Mouse (Mus musculus): ENCODE measurements at regions not wholly inside any gene's neighbourhood (a gene's known extent, or its start where the extent isn't known, plus 50 kb on each side); places are given as distances from the start of the nearest gene placed in this dataset.

DNA sequence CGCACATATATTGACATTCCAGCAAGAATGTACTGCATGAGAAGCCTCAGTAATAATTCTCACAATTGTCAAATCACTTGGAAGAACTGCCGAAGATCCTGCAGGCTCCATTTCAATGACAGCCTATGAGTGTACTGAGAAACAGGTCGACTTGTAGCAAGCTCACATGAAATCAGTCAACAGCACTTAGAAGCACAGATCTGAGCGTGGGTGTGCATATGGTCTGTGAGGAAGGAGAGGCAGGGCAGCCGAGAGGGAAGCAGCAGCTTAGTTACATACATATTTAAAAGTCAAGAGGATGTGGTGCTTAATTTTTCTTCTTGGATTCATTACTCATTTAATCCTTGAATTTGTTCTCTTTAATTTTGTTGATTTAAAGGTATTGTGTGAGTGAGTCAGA is 967.4 kb upstream of the Epha7 start:
- DNase-seq = no peak

- no peak for DNase-seq
Measured at GRCm38 (mm10) chr4:27846106-27846622, 966.8 kb upstream of the Epha7 start.

DNA sequence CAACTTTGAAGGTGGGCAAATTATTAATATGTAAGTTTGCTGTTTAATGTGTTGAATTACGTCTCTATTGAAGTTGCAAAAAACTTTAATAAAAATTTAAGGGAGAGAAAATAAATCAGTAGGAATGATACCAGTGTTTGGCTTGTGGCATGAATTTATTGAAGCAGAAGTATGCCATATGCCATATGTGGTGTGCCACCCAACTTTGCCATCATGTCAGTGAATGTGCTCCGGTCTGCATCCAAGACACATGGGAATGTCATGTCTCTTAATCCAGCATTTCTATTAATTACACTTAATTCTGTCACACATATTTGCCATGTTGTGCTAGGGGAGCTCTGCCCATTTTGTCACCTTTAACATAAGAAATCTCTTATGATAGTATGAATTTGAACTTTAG is 956.8 kb upstream of the Epha7 start:
- peak; percentile 6 to 7 for DNase-seq

DNA sequence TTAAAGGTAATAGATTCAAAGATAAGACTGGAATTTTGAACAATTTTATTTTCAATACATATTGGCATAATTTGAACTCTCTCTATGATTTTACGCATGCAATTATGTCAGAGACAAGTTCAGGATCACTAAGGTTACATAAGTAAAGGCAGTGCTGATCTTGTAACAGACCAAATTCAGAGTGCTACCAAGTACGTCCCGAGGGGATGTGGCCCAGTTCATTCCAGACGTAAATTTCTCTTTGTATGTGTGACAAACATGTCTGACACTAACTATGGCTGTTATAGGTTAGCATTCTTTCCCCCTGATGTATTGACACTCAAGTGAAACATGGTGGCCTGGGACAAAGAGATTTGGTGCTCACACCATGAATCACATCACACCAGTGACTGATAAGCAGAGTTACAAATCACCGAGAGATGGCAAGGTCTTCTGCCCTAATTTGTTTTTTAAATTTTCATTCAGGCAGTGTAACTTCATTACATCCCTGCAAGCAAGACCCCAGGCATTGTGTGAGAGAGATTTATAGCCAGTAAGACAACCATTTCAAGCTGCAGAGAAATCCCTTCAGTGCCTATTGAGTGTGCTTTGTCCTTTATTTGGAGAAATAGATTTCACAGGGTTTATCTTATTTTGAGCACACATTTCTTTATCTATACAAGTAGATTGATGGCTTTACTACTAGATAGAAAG is 925.5 kb upstream of the Epha7 start:
- no peak for DNase-seq

GRCm38 (mm10) chr4:27896396-27896795 is 916.5 kb upstream of the Epha7 start:
- no peak for DNase-seq

DNA sequence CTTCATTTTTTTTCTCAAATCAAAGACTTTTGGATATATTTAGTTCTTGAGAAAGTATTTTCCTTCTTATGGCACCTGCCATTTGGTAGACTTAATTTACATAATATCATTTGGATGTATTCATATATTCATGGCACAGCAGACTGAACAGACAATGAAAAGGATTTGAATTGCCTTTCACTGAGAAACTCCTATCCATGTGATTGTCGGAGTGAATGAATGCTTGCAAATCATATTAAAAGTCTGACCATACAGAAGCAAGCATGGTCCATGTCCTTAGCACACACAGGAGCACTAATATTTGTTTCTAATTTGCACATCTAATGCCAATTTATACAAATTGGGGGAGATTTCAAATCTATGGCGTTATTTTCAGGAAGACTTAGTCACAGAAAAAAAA is 867.6 kb upstream of the Epha7 start:
- no peak for DNase-seq

- no peak for DNase-seq
Measured at GRCm38 (mm10) chr4:27945768-27946167, 867.2 kb upstream of the Epha7 start.

DNA sequence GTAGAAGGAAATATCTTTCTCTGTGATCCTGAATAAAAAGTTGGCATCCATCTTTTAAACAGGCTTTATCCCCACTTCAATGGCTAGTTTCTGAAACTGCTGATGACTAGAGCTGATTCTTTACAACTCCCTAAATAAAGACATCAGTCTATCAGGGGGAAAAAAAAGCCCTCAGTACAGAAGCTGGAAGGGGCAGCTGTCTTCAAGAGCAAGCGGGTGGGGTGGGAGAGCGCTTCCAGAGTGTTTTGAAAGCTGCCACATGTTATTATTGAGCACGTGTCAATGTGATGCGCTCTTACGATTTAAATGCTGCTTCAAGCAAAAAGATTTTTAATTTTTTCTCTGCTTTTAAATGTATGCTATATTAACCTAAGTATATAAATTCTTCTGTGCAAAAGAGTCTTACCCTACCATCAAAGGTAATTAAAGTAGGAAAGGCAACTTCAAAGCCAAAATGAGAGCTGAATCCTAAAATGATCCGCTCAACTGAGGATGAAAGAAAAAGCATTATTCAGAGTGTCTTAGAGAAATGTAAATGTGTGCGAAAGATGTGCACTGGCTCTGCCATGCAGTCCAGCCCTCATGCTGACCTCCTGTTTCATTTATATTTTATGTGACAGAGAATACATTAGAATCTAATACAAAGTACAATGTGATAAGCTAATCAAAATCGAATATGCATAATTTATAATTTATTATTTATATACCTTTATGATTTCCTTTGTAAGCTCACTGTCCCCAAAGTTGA is 862.8 kb upstream of the Epha7 start:
- no peak for DNase-seq

GRCm38 (mm10) chr4:27965046-27965681 is 847.8 kb upstream of the Epha7 start:
- no peak for DNase-seq

DNA sequence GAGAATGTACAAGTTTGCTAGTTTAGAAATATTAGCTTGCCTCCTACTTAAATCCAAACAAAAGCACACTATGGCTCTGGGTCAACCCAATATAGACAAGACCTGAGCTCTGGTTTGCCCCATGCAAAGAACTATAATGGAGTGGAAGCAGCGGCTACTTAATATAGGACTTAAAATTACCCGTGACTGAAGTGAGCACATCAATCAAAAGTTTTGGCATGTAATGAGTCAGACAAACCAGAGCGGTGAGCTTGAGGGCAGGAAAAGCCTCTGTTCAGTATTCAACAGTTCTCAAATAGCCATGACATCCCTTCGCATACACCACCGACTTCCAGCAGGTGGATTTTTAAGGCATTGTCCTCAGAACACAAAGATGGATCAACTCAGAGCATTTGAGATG is 842.4 kb upstream of the Epha7 start:
- DNase-seq = no peak

DNA sequence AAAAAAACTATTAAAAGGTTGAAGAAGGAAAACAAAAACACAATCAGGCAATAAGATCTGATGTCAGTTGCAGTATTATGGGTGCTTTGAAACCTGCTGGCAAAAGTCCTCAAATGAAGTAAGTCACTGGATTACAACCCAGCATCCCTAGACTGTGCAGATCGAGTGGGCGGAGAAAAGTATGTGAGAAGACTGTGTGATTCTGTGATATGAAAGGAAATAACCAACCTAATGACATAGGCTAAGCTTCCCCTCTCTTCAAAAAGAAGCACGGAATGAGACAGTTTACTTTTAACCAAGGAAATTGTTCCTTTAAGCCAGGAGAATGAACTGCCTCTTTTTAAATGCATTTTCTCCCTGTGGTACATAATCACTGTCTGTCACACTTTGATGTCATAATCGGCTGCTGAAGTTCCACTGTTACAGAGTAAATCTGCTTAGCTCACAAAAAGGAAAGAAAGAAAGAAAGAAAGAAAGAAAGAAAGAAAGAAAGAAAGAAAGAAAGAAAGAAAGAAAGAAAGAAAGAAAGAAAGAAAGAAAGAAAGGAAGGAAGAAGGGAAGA is 833.6 kb upstream of the Epha7 start:
- no peak for DNase-seq

GRCm38 (mm10) chr4:27979781-27980180 is 833.1 kb upstream of the Epha7 start:
- no peak for DNase-seq

DNA sequence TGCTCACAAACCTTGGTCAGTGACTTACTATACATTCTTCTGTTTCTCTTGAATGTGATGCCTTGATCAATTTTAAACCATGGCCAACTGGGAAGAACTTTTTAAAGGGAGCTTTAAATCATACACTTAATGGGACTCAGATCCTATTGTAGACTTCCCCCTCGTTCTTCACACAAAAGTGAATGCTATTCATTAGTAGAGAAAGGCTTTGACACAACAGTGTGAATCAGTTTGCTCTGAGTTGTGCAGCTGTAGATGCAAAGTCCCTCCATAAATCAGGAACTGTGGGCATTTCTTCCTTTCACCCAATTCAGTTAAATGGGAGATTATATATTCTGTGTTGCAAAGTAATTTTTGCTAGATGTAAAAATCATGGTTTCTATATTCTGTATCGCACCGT is 831.6 kb upstream of the Epha7 start:
- DNase-seq = no peak

DNA sequence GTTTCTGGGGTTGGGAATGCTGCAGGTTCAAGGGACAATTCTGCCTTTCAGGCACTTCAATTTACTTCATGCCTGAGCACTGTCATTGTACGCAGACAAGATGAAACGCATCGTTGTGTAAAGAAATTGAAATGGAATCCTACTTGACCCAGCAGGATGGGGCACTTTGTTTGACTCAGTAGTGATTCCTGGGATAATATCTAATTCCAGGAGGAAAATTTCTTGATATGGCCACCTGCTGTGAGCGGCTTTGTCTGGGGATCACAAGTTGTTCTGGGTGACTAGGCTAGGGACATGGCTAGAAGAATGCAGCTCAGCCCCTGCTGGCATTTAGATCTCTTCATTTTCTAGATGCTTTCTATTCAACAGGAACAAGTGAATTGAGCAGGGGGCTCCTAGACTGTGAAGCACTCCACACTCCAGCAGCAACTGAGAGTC is 824.9 kb upstream of the Epha7 start:
- no peak for DNase-seq

DNA sequence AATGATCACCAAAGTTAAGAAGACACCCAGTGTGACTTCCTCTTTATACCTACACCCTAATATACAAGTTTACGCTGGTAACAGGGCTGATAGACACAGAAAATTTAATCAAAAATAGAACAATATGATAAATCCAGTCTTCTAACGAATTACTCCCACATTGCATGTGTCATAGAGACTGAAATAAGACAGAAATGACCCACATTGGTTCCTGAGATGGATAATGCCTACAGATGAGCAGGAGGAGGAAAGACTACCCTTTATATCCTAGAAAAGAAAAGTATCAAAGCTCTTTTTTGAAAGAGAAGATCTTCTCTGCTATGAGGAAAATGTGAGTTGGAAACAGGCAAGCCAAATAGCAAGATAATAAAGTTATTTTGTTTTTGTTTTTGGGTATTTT is 818.5 kb upstream of the Epha7 start:
- no peak for DNase-seq

DNA sequence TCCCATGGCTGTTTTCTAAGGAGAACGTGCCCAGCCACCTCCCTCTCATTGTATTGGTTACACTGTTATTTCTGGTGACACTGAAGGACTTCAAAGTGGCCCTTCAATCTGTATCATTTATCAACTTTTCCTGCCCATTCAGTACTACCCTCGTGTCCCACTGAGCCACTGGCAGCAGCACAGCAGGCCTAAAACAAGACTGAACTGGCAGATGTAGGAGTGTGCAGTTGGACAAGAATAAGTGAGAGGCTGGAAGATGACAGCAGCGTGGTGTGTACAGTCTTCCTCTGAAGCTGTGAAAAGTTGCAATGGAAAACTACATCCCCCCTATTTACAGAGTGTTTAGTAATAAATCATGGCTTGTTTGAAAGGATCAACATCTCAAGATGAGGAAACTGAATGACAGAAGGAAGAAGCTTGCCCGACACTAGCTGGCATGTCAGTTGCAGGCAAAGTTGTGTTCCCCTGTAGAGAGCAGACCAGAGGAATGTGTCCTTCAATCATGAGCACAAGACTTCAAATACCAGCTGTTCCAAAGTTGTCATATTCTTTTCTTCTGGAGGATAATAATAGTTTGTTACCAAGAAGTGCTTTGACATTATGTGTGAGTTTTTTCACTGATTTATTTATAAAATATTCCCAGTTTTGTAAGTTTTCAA is 811.0 kb upstream of the Epha7 start:
- no peak for DNase-seq
